In the genomic region with DNA sequence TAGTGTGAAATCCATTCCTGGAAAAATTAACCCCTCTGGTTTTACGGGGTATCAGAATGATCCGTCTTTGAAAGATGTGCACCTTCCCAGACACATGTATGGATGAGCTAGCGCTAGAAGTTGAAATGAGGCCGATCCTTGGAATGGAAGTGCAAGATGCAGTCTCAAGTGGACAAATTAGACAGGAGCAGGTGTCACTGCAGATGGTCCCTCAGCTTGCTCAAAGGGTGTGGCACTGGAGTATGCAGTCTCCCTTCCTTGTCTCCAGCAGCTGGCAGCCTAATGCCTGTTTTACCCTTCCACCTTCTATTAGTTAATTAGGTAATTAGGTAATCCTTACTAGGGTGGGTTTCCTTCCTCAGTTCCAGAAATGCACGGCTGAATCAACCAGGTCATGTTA, we compare ENCODE assay signal across 21 mouse cellular contexts.
"Had no signal": no experiment of that assay in that cellular context is flagged by ENCODE, and none has a peak within 500 bp of the region (broad histone marks: within the 10 kb centered on the region; RNA-seq: fewer than 3 reads in every experiment).

No protein-coding gene starts in this region.

- H3K27me3 ChIP-seq: heart, embryonic 13.5 days; heart, embryonic 15.5 days; hindbrain, embryonic 12.5 days; intestine, embryonic 15.5 days; limb, embryonic 13.5 days; limb, embryonic 15.5 days; liver, embryonic 12.5 days had no signal

- DNase-seq: gastrocnemius, adult 2 months; gastrocnemius, postnatal 10 days; gastrocnemius, postnatal 25 days; heart, adult 2 months; heart, postnatal 4 days; kidney, adult 18-20 months; kidney, adult 8-10 months; kidney, postnatal 10 days; kidney, postnatal 25 days; kidney, postnatal 4 days; layer of hippocampus, adult 9-11 months; left cerebral cortex, postnatal 4 days had no signal

- H3K4me3 ChIP-seq: gastrocnemius, adult 2 months; heart, adult 2 months; heart, embryonic 13.5 days; heart, embryonic 15.5 days; hindbrain, embryonic 10.5 days; hindbrain, embryonic 12.5 days; intestine, embryonic 15.5 days; left cerebral cortex, adult 2 months; limb, embryonic 13.5 days; limb, embryonic 15.5 days; liver, embryonic 12.5 days had no signal

- H3K36me3 ChIP-seq: heart, embryonic 13.5 days; heart, embryonic 15.5 days; hindbrain, embryonic 10.5 days; hindbrain, embryonic 12.5 days; intestine, embryonic 15.5 days; limb, embryonic 13.5 days; limb, embryonic 15.5 days; liver, embryonic 12.5 days had no signal
